Mouse (Mus musculus): ENCODE measurements at regions not wholly inside any gene's neighbourhood (a gene's known extent, or its start where the extent isn't known, plus 50 kb on each side); places are given as distances from the start of the nearest gene placed in this dataset.

- intact Hi-C loops (cut with DNase I), result loop anchor here (5.0 kb wide), 2 partner anchors 130 to 270 kb away; no protein-coding TSS in a partner anchor
- DNase-seq (ENCODE audit: low spot score), result no peak
Measured at GRCm38 (mm10) chrX:145672776-145673175, 167.8 kb upstream of the Amot start.

GRCm38 (mm10) chrX:145651647-145652046 lies 146.7 kb upstream of the Amot start:
- intact Hi-C loops (cut with DNase I), result no loop called here
- no peak for DNase-seq (ENCODE audit: low spot score)

GRCm38 (mm10) chrX:145619649-145620048 lies 114.7 kb upstream of the Amot start:
- intact Hi-C loops (cut with DNase I), result no loop called here
- no peak for DNase-seq (ENCODE audit: low spot score)

- intact Hi-C loops (cut with DNase I), result no loop called here
- DNase-seq (ENCODE audit: low spot score), result no peak
Measured at GRCm38 (mm10) chrX:145602085-145602484, 97.1 kb upstream of the Amot start.

GRCm38 (mm10) chrX:145590733-145591132 lies 85.8 kb upstream of the Amot start:
- intact Hi-C loops (cut with DNase I), result no loop called here
- no peak for DNase-seq (ENCODE audit: low spot score)

GRCm38 (mm10) chrX:145567528-145567927 lies 62.5 kb upstream of the Amot start:
- DNase-seq (ENCODE audit: low spot score), result no peak
- intact Hi-C loops (cut with DNase I), result no loop called here

- intact Hi-C loops (cut with DNase I), result no loop called here
- no peak for DNase-seq (ENCODE audit: low spot score)
Measured at GRCm38 (mm10) chrX:145567073-145567472, 62.1 kb upstream of the Amot start.

GRCm38 (mm10) chrX:145558881-145559280 lies 53.9 kb upstream of the Amot start:
- intact Hi-C loops (cut with DNase I), result no loop called here
- no peak for DNase-seq (ENCODE audit: low spot score)
